Mouse (Mus musculus): Measurements from ENCODE around the gene Mmd.
"Not testable (repeated sequence)": the region's sequence is repeated elsewhere in the genome, so short reads cannot be mapped to it uniquely, and the experiment has no call there.

Mmd gene

GRCm38 (mm10) chr11:90249701-90250141, 465 bp downstream of the Mmd start:
- no peak for DNase-seq (ENCODE audit: low read depth, low spot score)

GRCm38 (mm10) chr11:90250189-90250588, 933 bp downstream of the Mmd start:
- DNase-seq (ENCODE audit: low read depth, low spot score) = no peak

- DNase-seq (ENCODE audit: low read depth, low spot score) = no peak
These were observed 1.5 kb downstream of the Mmd start for GRCm38 (mm10) chr11:90250730-90251129.

GRCm38 (mm10) chr11:90251923-90252322, 2.7 kb downstream of the Mmd start:
- DNase-seq (ENCODE audit: low read depth, low spot score) = no peak

GRCm38 (mm10) chr11:90252366-90252765, 3.1 kb downstream of the Mmd start:
- no peak for DNase-seq (ENCODE audit: low read depth, low spot score)

- DNase-seq (ENCODE audit: low read depth, low spot score) = no peak
These were observed 5.3 kb downstream of the Mmd start for GRCm38 (mm10) chr11:90254536-90254935.

GRCm38 (mm10) chr11:90255687-90256086, 6.4 kb downstream of the Mmd start:
- no peak for DNase-seq (ENCODE audit: low read depth, low spot score)

- no peak for DNase-seq (ENCODE audit: low read depth, low spot score)
These were observed 7.7 kb downstream of the Mmd start for GRCm38 (mm10) chr11:90256833-90257525.

- DNase-seq (ENCODE audit: low read depth, low spot score) = no peak
These were observed 9.2 kb downstream of the Mmd start for GRCm38 (mm10) chr11:90258321-90258927.

- DNase-seq (ENCODE audit: low read depth, low spot score) = no peak
These were observed 9.8 kb downstream of the Mmd start for GRCm38 (mm10) chr11:90259071-90259470.

- no peak for DNase-seq (ENCODE audit: low read depth, low spot score)
These were observed 10.6 kb downstream of the Mmd start for GRCm38 (mm10) chr11:90259826-90260225.

- no peak for DNase-seq (ENCODE audit: low read depth, low spot score)
These were observed 14.9 kb downstream of the Mmd start for GRCm38 (mm10) chr11:90264180-90264579.

- DNase-seq (ENCODE audit: low read depth, low spot score) = no peak
These were observed 16.3 kb downstream of the Mmd start for GRCm38 (mm10) chr11:90265581-90265980.

- no peak for DNase-seq (ENCODE audit: low read depth, low spot score)
These were observed 19.7 kb downstream of the Mmd start for GRCm38 (mm10) chr11:90268934-90269333.

GRCm38 (mm10) chr11:90269398-90270123, 20.3 kb downstream of the Mmd start:
- DNase-seq (ENCODE audit: low read depth, low spot score) = no peak

GRCm38 (mm10) chr11:90270132-90270877, 21.0 kb downstream of the Mmd start:
- DNase-seq (ENCODE audit: low read depth, low spot score) = no peak

GRCm38 (mm10) chr11:90274187-90274586, 24.9 kb downstream of the Mmd start:
- DNase-seq (ENCODE audit: low read depth, low spot score) = no peak

- no peak for DNase-seq (ENCODE audit: low read depth, low spot score)
These were observed 26.4 kb downstream of the Mmd start for GRCm38 (mm10) chr11:90275663-90276062.

- no peak for DNase-seq (ENCODE audit: low read depth, low spot score)
These were observed 26.9 kb downstream of the Mmd start for GRCm38 (mm10) chr11:90276150-90276549.

- DNase-seq (ENCODE audit: low read depth, low spot score) = no peak
These were observed 27.3 kb downstream of the Mmd start for GRCm38 (mm10) chr11:90276561-90276960.

GRCm38 (mm10) chr11:90280069-90280468, 30.8 kb downstream of the Mmd start:
- DNase-seq (ENCODE audit: low read depth, low spot score) = no peak

- DNase-seq (ENCODE audit: low read depth, low spot score) = not testable (repeated sequence)
These were observed 32.7 kb downstream of the Mmd start for GRCm38 (mm10) chr11:90281943-90282342.

All from retina, postnatal 7 days (tissue).